Mouse (Mus musculus) heart, postnatal 10 days (tissue): ENCODE measurements at regions not wholly inside any gene's neighbourhood (a gene's known extent, or its start where the extent isn't known, plus 50 kb on each side); places are given as distances from the start of the nearest gene placed in this dataset.

Experiments
- DNase-seq, 2 experiments: peaks; one replicate each; pipeline ENCODE4 v3.0.0; 2021
- intact Hi-C: fragments of 180-260 bp; cut with DNase I; formaldehyde crosslinking; loops from one replicate; pipeline ENCODE4 v1.15.1; 2025

DNA sequence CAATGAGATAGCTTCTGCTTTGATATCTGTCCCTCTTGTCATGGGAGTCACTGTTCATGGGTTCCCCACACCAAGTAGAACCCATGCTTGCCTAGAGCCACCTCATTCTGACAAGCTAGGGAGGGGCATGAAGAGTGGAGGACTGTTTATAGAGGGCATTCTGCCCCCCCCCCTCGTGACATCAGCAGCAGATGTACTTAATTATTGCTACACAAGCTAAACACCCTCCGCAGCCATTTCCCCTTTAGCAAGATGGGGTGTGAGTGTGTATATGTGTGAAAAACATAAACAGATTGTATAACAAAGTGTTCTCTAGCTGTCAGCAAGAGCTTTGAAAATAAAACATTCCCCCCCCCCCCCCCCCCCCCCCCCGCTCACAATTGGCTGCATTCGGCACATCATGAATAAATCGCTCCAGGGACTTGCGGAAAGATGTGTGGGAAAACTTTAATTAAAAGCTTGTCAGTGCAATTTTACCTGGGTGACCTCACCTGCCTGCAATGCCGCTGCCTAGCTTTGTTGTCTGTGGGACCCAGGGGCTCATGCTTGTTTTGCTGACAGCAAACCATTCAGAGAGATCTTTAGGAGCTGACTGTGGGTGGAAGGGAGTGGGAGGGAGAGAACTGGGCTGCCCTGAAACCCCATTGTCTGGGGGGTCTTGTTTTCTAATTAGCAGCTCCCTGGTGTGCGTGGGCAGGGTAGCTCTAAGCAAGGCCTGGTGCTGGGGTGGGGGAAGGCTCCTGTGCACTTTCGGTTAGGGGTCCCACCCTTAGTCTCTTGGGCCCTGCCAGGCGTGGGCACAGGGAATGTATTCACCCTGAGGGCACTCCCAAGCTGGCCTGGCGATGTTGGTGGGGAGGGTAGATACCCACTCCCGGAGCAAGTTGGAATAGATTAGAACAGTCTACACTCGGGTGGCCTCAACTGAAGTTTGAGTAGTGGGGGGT, 63.4 kb downstream of the Irx2 start:
- no peak for DNase-seq
- intact Hi-C loops, result no loop called here

DNA sequence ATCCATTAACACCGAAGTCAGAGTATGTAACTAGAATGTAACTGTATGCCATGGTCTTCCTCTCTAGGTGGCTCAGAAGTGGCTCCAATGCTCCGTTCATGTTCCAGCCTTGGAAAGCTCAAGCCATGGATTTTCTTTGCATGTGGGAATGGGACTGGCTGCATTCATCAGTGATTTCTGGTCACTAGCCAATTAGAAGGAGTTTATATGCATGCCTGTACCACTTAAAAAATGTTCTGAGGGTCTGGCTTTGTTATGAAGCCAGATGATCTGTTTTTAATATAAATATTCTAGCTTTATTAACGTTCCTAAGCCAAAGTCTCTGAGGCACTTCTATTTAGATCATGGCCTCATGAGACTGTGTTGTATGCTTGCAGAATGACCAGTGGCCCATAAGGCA, 78.8 kb downstream of the Irx2 start:
- intact Hi-C loops, result no loop called here
- no peak for DNase-seq

DNA sequence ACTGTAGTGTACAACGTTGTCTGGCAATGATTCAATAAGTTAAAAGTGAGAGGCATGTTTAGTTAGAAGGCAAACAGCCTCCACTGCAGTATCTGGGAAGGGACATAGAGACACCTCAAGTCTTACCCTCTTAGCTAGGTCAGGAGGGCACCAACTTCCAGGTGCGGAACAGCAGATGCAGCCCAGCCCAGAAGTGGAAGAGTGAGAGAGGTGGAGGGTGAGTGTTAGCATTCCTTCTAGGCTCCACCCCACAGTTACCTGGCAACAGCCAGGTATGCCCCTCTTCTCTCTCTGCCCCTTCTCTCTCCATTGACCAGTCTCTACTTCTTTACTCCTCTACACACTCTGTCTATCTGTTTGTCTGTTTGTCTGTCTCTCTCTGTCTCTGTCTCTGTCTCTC, 80.1 kb downstream of the Irx2 start:
- intact Hi-C loops, result no loop called here
- DNase-seq, result no peak

DNA sequence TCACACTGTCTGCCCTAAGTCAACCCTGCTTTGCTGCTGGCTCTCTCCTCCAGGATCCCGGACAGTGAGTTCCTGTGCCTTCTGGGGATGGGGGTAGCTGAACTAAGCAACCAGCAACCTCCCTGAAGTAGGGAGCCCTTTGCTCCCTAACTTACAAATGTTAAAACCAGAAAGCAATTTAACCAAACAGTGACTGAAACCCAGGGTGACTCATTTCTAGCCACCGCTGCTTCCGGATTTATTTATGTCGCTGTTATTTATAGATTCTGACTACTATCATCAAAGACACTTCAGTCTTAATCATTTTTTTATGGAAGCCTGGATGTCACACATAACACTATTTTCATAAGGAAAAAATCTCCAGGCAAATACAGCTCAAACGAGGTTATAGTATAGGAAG, 81.4 kb downstream of the Irx2 start:
- intact Hi-C loops, result no loop called here
- DNase-seq, result no peak

DNA sequence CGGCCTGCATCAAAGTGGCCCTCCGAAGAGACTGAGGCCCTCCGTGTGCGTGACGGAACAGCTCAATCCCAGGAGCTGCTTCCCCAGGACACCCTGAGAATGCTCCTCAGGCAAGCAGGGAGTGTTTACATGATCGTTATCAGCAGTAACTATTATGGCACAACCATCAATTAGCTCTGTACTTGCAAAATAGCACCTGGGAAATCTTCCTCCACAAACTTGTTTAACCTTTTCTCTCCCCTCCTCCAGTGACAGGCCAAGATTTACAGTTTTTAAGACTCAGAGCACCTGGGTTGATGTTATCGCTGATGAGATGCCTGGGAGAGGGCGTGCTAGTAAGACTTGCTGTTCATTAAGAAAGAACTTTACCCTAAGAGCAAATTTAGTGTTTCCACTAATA, 82.5 kb downstream of the Irx2 start:
- intact Hi-C loops, result no loop called here
- no peak for DNase-seq

DNA sequence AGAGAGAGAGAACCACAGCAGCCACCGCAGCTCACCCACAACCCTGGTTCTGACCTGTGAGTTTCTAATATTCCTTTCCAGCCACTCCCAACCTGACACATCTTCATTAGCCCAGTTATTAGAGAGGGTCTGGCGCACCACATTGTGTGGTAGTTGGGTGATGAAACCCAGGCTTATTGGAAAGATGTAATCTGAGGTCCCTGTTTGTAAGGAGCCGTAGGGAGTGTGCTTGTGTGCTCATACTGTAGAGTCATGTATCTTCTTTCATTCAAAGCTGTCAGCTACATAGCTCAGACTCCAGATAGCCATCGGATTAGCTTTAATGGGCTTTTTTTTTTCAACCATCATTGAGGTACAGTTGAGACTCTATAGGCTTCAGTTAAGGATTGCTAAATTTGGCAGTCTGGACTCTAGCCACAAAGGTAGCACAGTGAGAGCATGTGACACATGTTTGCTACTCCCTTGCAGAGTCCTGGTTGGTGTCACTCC, 83.3 kb downstream of the Irx2 start:
- intact Hi-C loops, result no loop called here
- DNase-seq, result no peak

DNA sequence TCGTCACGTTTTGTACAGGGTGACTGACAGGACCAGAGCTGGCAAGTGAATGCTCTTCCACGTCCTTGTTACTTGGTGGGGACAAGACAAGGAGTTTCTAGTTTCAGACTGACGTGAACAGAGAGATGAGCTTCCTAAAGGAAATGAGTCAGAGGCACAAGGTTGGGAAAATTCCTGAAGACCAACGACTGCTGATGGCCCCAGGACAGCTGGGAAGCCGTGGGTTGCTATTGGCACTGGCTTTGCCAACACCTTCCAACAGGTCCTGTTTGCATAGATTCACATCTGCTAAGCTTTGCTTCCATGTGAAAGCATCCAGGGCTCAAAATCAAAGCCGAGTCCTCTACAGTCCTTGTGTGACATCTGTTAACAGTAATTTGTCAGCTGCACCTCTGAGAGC, 86.2 kb downstream of the Irx2 start:
- intact Hi-C loops, result no loop called here
- DNase-seq, result no peak

DNA sequence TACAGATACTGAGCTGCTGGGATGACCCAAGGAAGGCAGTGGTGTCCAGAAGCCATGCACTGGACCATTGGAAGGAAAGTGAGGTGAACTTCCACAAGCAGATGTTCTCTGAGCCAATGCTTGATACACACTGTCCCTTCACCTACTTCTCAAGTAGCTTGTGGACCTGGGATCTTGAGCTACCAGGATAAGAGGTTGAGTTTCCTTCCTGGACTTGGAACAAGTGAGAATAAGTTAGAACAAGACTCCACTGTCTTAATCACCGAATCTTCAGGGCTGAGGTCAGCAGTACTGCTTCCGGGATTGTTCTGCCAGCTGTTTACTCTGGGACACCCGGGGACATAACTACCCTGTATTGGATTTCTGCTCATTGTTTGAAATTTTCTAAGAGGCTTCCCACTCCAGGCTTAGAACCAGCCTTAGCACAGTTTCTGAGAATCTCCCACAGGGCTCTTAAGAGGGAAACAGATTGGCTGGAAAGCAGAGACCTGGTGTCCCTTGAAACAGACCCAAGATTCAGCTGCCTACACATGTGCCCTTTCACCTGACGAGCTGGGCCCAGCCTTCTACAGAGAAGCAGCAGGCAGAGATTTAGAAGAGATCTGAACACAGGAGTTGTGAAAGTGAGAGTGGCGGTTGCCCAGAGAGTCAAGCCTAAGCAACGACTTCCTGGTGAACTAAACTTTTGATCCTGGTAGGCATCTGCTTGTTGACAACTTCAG, 87.5 kb downstream of the Irx2 start:
- no peak for DNase-seq
- intact Hi-C loops, result no loop called here

DNA sequence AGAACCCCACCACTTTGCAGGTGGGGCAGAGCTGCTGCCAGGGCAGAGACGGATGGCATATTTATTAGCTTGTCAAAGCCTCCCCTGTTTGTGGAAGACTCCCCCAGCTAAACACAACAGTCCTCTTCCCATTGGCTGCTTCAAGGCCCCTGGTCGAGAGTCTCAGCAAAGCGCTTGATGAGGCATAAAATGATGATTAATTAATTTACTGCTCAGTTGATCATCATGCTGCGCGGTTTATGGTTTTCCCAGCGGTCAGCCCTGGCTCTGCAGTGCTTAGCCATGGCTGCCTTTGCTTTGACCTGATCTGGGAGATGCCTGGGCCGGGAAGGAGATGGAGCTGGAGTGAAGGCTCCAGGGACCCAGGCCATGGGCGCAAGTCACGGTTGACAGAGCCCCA, 98.5 kb downstream of the Irx2 start:
- DNase-seq, result no peak
- intact Hi-C loops, result no loop called here

DNA sequence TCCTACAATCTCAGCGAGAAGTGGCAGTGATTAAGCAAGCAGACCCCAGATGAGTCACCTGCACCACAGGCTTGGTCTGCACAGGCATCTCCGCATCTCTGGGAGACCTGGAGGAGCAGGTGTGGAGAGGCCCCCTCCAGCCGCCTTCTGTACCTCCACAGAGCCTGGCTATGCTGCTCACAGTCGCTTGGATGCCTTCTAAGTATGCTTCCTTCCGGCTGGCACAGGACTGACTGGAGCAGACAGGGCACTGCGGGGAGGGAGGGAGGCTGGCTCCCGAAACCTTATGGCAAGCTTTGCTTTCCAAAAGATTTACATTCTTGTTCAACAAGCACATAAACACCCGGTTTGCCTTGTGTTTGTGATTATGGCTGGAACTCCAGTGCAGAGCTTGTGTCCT, 107.3 kb downstream of the Irx2 start:
- intact Hi-C loops, result no loop called here

DNA sequence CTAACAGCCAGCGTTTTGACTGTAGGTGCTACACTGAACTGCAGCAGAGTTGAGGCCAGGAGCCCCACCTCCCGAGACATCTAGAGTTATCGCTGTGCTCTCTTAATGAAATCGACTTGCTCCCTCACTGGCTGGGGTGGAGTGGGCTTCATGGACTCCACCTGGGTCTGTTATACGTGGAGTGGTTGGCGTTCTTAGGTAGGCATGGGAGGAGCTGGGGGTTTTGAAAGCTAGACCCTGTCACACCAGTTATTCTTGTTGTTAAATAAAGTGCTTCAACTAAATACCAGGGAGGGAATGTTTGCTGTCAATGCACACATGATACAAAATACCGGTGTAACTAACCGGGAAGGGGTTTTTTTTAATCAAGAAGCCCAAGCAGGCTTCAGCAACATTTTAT, 108.4 kb downstream of the Irx2 start:
- intact Hi-C loops, result no loop called here
- DNase-seq, result no peak

More for the DNA sequence above, 107.3 kb downstream of the Irx2 start:
- no peak for DNase-seq

DNA sequence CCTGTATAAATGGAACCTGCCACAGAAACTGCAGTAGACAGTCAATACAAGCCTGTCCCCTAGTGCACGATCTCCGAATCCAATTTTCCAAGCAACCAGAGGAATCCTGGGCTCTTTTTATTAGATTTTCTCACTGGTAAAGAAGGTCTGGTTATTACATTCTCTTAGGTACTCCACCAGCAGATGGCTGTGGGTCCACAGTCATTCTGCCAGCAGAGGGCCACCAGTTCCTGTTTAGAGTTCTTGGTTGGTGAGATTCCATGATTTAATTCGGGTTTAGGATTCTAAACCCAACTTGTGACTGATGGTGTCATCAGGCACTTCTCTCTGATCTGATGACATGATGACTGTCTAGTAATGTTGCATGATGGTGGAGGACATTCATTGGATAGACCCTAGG, 118.6 kb downstream of the Irx2 start:
- no peak for DNase-seq
- intact Hi-C loops, result no loop called here

DNA sequence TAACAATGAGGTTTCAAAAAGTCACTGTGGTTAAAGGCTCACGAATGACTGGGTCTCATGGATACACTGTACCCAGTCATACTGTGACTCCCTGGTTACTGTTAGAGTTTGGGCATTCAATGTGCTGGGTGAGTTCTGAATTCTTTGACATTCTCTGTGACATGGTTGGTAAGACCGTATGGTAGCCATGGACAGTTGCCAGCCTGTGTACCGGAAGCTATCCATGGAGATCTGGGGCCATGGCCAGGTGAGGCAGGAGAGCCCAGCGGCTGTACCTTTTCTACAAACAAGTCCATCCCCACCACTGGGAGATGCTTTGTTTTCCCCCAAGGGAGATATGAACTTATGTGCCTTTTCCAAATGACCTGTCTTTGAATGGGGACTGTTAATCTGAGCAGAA, 126.4 kb downstream of the Irx2 start:
- intact Hi-C loops, result no loop called here
- DNase-seq, result no peak

DNA sequence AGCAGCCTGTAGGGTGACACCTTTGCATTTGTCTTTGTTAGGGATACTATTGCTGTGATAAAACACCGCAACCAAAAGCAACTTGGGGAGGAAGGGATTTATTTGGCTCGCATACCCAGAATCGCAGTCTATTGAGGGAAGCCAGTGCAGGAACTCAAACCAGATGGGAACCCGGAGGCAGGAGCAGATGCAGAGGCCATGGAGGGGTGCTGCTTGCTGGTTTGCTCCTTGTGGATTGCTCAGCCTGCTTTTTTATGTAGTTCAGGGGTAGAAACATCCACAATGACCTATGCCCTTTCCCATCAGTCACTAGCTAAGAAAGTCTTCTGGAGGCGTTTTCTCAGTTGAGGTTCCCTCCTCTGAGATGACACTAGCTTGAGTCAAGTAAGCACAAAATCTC, 133.9 kb downstream of the Irx2 start:
- no peak for DNase-seq
- intact Hi-C loops, result no loop called here

DNA sequence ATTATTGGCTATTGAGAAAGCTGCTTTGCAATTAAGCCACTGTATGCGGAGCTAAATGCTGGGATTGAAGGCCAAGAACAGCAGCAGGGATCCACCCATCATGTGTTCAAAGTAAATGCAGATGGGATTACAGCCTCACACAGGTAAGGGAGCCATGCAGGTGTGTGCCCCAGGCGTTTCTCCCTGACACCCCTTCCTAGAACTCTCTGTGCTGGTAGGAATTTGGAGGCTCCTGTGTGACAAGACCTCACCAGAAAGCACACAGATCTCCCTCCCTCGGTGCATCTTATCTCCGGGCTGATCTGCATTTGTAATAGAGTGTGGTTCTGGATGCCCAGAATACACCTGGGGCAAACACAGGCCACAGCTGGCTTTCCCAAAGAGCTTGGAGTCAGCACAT, 134.7 kb downstream of the Irx2 start:
- no peak for DNase-seq
- intact Hi-C loops, result no loop called here

DNA sequence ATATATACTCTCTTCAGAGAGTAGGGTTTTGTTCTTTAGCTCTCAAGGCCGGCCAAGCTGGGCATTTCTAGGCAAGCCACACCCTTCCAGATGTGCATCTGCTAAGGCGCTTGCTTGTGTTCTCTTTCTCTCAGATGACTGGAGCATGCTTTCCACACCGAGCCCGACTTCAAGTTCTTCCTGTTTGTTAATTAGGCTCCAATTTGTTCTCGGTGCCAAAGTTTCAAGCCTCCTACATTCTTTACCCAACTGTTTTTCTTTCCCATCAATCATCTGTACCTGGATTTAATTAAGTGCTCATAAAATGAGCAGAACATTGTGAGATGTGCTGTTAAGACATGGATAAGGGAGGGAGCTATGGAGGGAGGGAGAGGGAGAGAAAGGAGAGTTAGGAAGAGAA, 138.7 kb downstream of the Irx2 start:
- no peak for DNase-seq
- intact Hi-C loops, result no loop called here

DNA sequence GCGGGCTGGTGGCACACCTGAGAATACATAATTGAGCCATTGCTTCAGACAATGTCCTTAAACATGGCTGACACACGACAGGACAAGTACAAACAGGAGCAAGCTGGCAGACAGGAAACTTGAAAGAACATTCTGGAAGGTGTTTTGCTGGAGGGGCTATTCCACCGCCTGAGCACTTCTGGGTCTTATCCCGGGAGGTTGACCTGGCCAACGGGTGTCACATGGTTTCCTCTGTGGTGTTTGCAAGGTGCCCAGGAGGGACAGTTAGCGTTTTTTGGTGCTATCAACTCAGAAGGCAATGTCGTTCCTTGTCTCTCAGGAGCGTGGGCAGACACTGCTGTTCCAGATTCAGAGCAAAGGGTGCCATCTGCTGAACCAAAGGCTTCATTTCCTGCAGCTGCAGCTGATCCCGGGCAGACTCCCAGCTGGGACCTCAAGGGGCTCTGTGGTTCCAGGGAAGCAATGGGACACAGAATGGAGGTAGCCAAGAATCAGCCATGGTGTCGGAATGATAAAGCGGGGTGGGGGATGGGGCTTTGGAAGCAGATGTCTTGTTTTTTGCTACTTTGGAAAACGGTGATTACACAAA, 140.5 kb downstream of the Irx2 start:
- peak; percentile 8 to 13 for DNase-seq

DNA sequence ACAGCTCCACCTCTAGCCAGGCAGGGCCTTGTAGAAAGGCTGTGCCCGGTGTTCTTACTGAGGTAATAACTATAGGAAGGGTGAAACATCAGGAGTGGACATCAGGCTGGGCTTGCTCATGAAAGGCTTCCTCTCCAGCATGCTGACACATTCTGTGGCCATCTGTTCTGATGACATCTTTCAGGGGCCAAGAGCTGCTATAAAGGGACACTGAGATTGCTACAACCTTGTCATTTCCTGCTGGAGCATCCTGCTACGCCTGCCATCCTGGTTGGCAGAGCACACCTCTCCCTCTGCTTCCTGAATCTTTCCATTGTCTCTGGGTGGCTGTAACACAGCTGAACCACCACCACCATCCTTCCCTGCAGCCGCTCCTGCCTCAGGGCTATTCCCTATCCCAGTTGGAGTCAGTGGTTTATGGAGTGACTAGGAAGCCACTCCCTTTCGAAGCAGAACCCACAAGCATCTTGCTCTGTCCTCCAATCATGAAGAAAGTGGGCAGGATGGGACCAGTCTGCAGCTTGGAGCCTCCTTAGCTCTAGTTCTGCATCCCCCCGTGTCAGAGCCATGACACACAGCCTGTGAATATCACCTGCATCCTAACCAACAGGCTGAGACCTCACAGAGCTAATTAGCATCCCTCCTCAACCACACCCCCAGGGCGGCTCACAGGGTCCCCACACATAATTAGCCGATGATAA, 154.6 kb downstream of the Irx2 start:
- intact Hi-C loops, result no loop called here
- DNase-seq, result no peak

More for the DNA sequence above, 140.5 kb downstream of the Irx2 start:
- intact Hi-C loops, result no loop called here

DNA sequence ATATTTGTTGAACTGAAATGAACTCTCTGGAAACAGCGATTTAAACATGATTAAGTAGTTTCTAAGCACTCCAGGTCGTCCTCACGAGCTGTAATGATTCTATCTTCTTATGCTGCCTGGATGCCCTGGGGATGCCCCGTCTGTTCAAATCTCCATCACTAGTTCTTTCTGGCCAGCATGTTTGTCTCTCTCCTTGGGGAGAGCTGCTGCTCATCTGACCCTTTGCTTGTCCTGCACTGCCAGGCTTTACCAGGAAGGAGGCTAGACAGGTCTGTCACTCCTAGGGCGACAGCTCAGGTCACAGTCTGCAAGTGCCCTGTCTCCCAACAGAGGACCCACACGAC, 155.1 kb downstream of the Irx2 start:
- no peak for DNase-seq
- intact Hi-C loops, result no loop called here

DNA sequence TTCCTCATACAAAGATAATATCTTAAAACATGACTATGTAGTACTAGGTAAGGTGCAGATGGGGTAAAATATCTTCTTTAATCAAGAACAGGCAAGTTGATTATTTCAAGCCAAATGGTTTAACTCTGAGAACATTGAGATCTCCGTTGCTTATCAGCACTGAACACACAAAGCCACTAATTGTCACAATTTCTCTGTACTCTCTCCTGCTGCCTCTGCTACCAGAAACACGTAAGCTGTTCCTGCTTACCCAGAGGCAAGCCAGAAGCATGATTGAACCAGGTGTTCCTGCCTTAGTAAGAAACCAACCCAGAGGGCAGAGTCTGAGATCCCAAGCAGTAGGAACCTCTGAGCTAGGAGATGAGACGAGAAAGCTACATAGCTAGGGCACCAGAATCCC, 164.1 kb downstream of the Irx2 start:
- intact Hi-C loops, result no loop called here
- no peak for DNase-seq

DNA sequence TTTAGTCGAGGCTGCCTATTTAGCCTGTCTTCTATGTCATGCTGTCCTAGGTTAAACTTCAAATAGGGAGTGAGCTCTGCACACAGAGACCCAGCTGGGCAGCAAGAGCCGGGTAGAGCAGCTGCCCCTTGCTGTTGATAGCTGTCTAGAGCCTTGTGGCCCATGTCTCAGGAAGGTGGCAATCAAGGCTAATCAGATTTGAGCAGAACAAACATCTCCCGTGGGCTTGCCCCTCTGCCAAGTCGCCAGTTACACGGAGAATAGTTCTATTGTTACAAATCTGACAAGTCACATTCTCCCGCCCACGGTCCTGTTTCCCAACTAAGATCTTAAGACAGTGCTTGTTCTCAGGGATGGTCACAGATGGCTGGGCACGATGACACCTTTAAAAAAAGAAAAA, 171.4 kb downstream of the Irx2 start:
- DNase-seq, result no peak
- intact Hi-C loops, result no loop called here
